In the genomic region with DNA sequence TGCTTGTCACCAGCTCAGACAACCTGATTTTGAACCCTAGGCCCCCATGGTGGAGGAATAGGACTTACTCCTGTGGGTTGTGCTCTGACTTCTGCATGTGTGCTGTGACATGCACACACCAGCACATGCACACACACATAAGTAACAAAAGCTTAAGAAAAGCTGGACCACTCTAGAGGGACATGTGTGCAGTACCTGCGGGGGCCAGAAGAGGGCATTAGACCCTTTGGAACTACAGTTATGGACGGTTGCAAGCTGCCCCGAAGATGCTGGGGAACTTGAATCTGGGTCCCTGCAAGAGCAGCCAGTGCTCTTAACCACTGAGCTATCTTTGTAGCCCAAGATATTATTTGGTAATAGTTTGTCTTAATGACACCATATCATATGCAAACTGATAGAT, we compare ENCODE assay signal across 10 mouse cellular contexts. TPM values are rescaled to one million over a fixed set of nuclear protein-coding genes. Genes with fewer than 3 reads are reported as not detected.
DNase-seq lines count a peak whose midpoint lies in the region; ATAC-seq lines count a peak whose summit lies in the region.
"Had no signal": no experiment of that assay in that cellular context is flagged by ENCODE, and none has a peak within 500 bp of the region (broad histone marks: within the 10 kb centered on the region; RNA-seq: fewer than 3 reads in every experiment).

No protein-coding gene starts in this region.

- H3K4me1 ChIP-seq in midbrain, embryonic 15.5 days, result no peaks in the 10 kb centered on the region

- DNase-seq in kidney, adult 18-20 months, result peak; percentile 43
- no peak for DNase-seq in kidney, adult 9 months
- peak; percentile 60 for DNase-seq in ES-CJ7 (ENCODE audit: low read depth, low spot score)
- peak; percentile 17 for DNase-seq in embryo, embryonic 9.5 days (ENCODE audit: extremely low spot score)
- no peak for DNase-seq in yolk sac, embryonic 10.5 days (ENCODE audit: low spot score)
- DNase-seq in urinary bladder, postnatal 36 days (ENCODE audit: low spot score in 2 of 2), result no peak

- H3K9ac ChIP-seq in midbrain, embryonic 15.5 days, result no peak overlapping the region
- H3K9ac ChIP-seq: limb, embryonic 15.5 days had no signal

- no peaks in the 10 kb centered on the region for H3K36me3 ChIP-seq in midbrain, embryonic 15.5 days (replicated peaks)
- H3K36me3 ChIP-seq: limb, embryonic 15.5 days had no signal

- no peaks in the 10 kb centered on the region for H3K27me3 ChIP-seq in midbrain, embryonic 15.5 days (replicated peaks)
- H3K27me3 ChIP-seq: limb, embryonic 15.5 days had no signal

- H3K9me3 ChIP-seq in midbrain, embryonic 15.5 days, result no peaks in the 10 kb centered on the region
- H3K9me3 ChIP-seq: limb, embryonic 15.5 days had no signal

- 64% methylated on average over 3 of the region's 3 CpGs for WGBS in midbrain, embryonic 15.5 days

- ATAC-seq in megakaryocyte-erythroid progenitor cell, adult 5-6 weeks (replicated peaks; ENCODE audit: low FRiP score, low TSS enrichment, poor library complexity, severe bottlenecking), result peak; percentile 64
- no peak for ATAC-seq in midbrain, embryonic 15.5 days (replicated peaks)

- H3K27ac ChIP-seq in midbrain, embryonic 15.5 days, result no peak overlapping the region
- H3K27ac ChIP-seq: limb, embryonic 15.5 days had no signal

- H3K4me3 ChIP-seq in midbrain, embryonic 15.5 days, result no peak overlapping the region
- H3K4me3 ChIP-seq: limb, embryonic 15.5 days had no signal

- H3K4me2 ChIP-seq in midbrain, embryonic 15.5 days, result no peak overlapping the region
- H3K4me2 ChIP-seq: limb, embryonic 15.5 days had no signal

RNA-seq across cellular contexts. Expression of gene Gcm1, which starts 46.2 kb away (rescaled TPM):
- not detected in 2 replicates for total RNA-seq in megakaryocyte-erythroid progenitor cell, adult 5-6 weeks (2014; fragmentation: Nextera tagmentation)
- total RNA-seq in megakaryocyte-erythroid progenitor cell, adult 5-6 weeks (2017), result not detected in 2 replicates
- not detected in 2 replicates for polyA plus RNA-seq in midbrain, embryonic 15.5 days (2015; fragmentation: Nextera tagmentation; extraction: Ambion mirVana)
- polyA plus RNA-seq: limb, embryonic 15.5 days; stomach, embryonic 14.5 days had no signal

Comparison
In these comparisons a context has a peak if more than half of its experiments do, and no peak if none do; other contexts are left out.
1. DNase-seq: peak in kidney, adult 18-20 months (single experiment), ES-CJ7 (single experiment) and embryo, embryonic 9.5 days (single experiment); none in kidney, adult 9 months (single experiment), yolk sac, embryonic 10.5 days (single experiment) and urinary bladder, postnatal 36 days (0 of 2).